Mouse (Mus musculus) liver, adult 2 months (tissue): ENCODE results near the gene Zfp708. TPM values are rescaled to one million over a fixed set of nuclear protein-coding genes. Genes with fewer than 3 reads are reported as not detected.
A peak's percentile ranks its signal among the peaks of the same experiment; 100 is the strongest.

Source experiments
- DNase-seq: peaks from one replicate; pipeline ENCODE4 v3.0.0-alpha.2; 2011; ENCODE audit warnings: low read depth, low spot score; ENCODE audit errors: extremely low read depth
- H3K27ac ChIP-seq: fragments of 200-500 bp; replicated peaks from 2 replicates; pipeline ENCODE4 v1.5.1; 2012; ENCODE audit warnings: low read depth, mild to moderate bottlenecking, control low read depth, inconsistent platforms, low read length; ENCODE audit not compliant: insufficient read depth
- H3K27me3 ChIP-seq: fragments of 200-500 bp; 2 replicates; pipeline ENCODE4 v1.6.1; 2012; ENCODE audit warnings: mild to moderate bottlenecking, moderate library complexity, low read length, inconsistent platforms; ENCODE audit not compliant: control insufficient read depth, insufficient read depth
- H3K36me3 ChIP-seq: fragments of 200-500 bp; 2 replicates; pipeline ENCODE4 v1.6.1; 2012; ENCODE audit warnings: low read length, inconsistent platforms; ENCODE audit not compliant: control insufficient read depth, insufficient read depth
- H3K4me1 ChIP-seq: fragments of 200-500 bp; 2 replicates; pipeline ENCODE4 v1.6.1; 2011; ENCODE audit warnings: low read length; ENCODE audit not compliant: control insufficient read depth, insufficient read depth
- H3K4me3 ChIP-seq: fragments of 200-500 bp; 2 replicates; pipeline ENCODE4 v1.5.1; 2011; ENCODE audit warnings: low read depth, mild to moderate bottlenecking, control low read depth, low read length, moderate library complexity; ENCODE audit not compliant: insufficient read depth
- H3K79me2 ChIP-seq: fragments of 200-500 bp; 2 replicates; pipeline ENCODE4 v1.6.1; 2012; ENCODE audit warnings: inconsistent platforms, mild to moderate bottlenecking, low read length, moderate library complexity; ENCODE audit not compliant: control insufficient read depth, insufficient read depth
- H3K9ac ChIP-seq: fragments of 200-500 bp; 2 replicates; pipeline ENCODE4 v1.6.1; 2012; ENCODE audit warnings: low read depth, mild to moderate bottlenecking, control low read depth, inconsistent platforms, low read length
- CTCF ChIP-seq: fragments of 200-500 bp; IDR thresholded peaks from 2 replicates; pipeline ENCODE4 v1.5.1; 2011; ENCODE audit warnings: low read depth, low read length, control low read depth
- POLR2A ChIP-seq: fragments of 200-500 bp; IDR thresholded peaks from 2 replicates; pipeline ENCODE4 v1.6.1; 2011; ENCODE audit warnings: low read length, control low read depth; ENCODE audit not compliant: insufficient read depth; ENCODE audit errors: extremely low read depth
- WGBS: fragments of 180-500 bp; shearing (Covaris S2); methylation state at CpG from one replicate; pipeline ENCODE4 v1.1.7; 2018; 5-methylcytosine and 5-hydroxymethylcytosine counted together
- polyA plus RNA-seq: library from polyadenylated mRNA; depleted of rRNA; stranded (reverse); fragments of >200 nt; gene quantifications from 2 replicates; pipeline ENCODE4 v1.2.3, GENCODE M21; 2012; rRNA removed
- total RNA-seq: library from RNA; depleted of rRNA; stranded (reverse); fragments of >200 nt; gene quantifications from 2 replicates; pipeline ENCODE4 v1.2.3, GENCODE M21; 2014; rRNA removed

Zfp708 gene
- total and polyA plus RNA-seq, 2 experiments: 0.17 to 3.1 TPM

DNA sequence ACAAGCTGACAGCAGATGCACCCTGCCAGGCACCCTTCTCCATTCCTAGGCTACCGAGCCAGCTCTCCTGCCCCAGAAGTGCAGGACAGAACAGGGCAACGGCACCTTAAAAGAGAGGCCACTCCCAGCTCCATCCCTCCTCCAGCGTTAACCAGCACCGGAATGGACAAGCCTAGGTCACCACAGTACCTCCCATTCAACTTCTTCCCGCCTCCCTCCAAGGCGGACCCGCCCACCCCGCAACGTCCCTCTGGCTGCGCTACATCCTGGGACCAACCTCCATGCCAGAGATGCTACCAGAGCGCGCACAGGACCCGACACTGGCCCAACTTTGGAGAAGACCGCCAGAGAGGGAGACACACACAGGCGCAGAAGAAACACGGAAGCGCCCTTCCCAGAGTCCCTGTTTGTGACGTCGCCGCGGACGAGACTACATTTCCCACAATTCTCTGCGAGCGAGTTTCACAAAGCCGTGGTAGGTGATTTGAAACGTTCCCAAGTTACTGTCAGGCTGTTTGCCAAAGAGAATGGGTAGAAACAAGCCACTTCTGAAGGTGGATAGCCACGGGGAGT is 36.9 kb downstream of the Zfp708 start, which contains the start of gene Zfp712:
Zfp712 (minus strand) TSS at position 385 of the 573 bp plus-strand sequence.
- peak within 1 kb of the TSS; percentile 71 for H3K9ac ChIP-seq
- H3K79me2 ChIP-seq: no peaks in the 10 kb centered on the region; the same call in 1 of the 2 replicates
- DNase-seq: peak; percentile 96
- H3K4me3 ChIP-seq: peak within 1 kb of the TSS; percentile 65
- peak within 1 kb of the TSS; percentile 87 for H3K27ac ChIP-seq
- under 1% methylated on average over 27 of the region's 27 CpGs for WGBS
- peak; percentile 97 for TF ChIP-seq POLR2A
- no peak for TF ChIP-seq CTCF
- no peaks in the 10 kb centered on the region for H3K27me3 ChIP-seq
- no peaks in the 10 kb centered on the region for H3K4me1 ChIP-seq
- no peaks in the 10 kb centered on the region for H3K36me3 ChIP-seq

DNA sequence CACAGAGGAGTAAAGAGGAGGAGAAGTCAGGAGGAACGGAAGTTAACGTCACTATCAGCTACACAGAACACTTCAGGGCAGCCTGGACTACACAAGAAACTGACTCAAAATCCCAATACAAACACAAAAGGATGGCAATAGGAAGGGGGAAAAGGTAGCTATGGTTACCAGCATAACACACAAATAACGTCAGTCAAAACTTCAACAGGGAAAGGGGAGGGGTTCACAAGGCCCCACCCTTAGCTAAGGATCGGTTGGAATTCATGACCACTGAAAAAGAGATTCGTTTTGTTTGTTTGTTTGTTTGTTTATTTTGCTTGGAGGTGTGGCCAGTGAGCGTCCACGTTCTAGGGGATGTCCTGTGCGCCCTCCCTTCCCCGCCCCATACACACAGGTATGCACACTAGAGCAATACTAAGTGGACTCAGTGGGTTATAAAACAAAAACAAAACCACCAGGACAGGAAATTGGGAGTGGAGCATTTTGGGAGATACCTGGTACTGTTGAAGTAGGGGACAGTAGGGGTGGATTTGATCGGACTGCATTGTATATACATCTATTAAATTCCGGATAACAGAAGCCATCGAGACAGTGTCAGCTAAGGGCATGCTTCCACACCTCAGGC is 37.5 kb downstream of the Zfp708 start:
- Histone ChIP-seq H3K27me3 (no peaks in the 10 kb centered on the region), H3K9ac (peak overlapping the region; percentile 57), H3K4me3 (peak overlapping the region; percentile 65), H3K36me3 (no peaks in the 10 kb centered on the region), H3K79me2 (no peaks in the 10 kb centered on the region; the same call in 1 of the 2 replicates), H3K4me1 (no peaks in the 10 kb centered on the region), H3K27ac (peak overlapping the region; percentile 63)
- TF ChIP-seq CTCF (no peak), POLR2A (no peak)
- peak; percentile 50 for DNase-seq
- 4% methylated on average over 12 of the region's 12 CpGs for WGBS

Other genes with a start within 250 kb of the Zfp708 start
- gene Gm10767, start 193.1 kb downstream of the Zfp708 start, total RNA-seq: 0.81 and 1.2 TPM in 2 replicates
- gene Gm10767, start 193.1 kb downstream of the Zfp708 start, polyA plus RNA-seq: 0.05 and 0.24 TPM in 2 replicates
- 1.3 TPM in 2 replicates for gene Zfp712, start 36.8 kb downstream of the Zfp708 start, total RNA-seq
- gene Zfp712, start 36.8 kb downstream of the Zfp708 start, polyA plus RNA-seq: 0.04 and 0.05 TPM in 2 replicates
- 12.7 and 15.5 TPM in 2 replicates for gene Gm28557, start 10.6 kb upstream of the Zfp708 start, total RNA-seq
- 4.5 and 7.1 TPM in 2 replicates for gene Gm28557, start 10.6 kb upstream of the Zfp708 start, polyA plus RNA-seq
- gene Rslcan18, start 18.3 kb upstream of the Zfp708 start, total RNA-seq: 1.9 and 2.2 TPM in 2 replicates
- 0.20 and 0.39 TPM in 2 replicates for gene Rslcan18, start 18.3 kb upstream of the Zfp708 start, polyA plus RNA-seq
- gene Zfp759, start 23.7 kb upstream of the Zfp708 start, total RNA-seq: 2.7 and 4.9 TPM in 2 replicates
- gene Zfp759, start 23.7 kb upstream of the Zfp708 start, polyA plus RNA-seq: 0.18 and 0.30 TPM in 2 replicates
- 2.4 and 3.2 TPM in 2 replicates for gene Rsl1, start 75.2 kb upstream of the Zfp708 start, total RNA-seq
- 0.30 and 0.33 TPM in 2 replicates for gene Rsl1, start 75.2 kb upstream of the Zfp708 start, polyA plus RNA-seq
- gene Zfp455, start 96.5 kb upstream of the Zfp708 start, total RNA-seq: 1.3 and 1.8 TPM in 2 replicates
- gene Zfp455, start 96.5 kb upstream of the Zfp708 start, polyA plus RNA-seq: 0.10 and 0.11 TPM in 2 replicates
- 1.9 TPM in 2 replicates for gene Zfp458, start 180.5 kb upstream of the Zfp708 start, total RNA-seq
- 0.21 and 0.26 TPM in 2 replicates for gene Zfp458, start 180.5 kb upstream of the Zfp708 start, polyA plus RNA-seq
- 1.9 and 4.0 TPM in 2 replicates for gene Zfp457, start 208.5 kb upstream of the Zfp708 start, total RNA-seq
- gene Zfp457, start 208.5 kb upstream of the Zfp708 start, polyA plus RNA-seq: 0.51 and 0.87 TPM in 2 replicates
- gene Zfp595, start 234.6 kb upstream of the Zfp708 start, total RNA-seq: 4.4 and 4.9 TPM in 2 replicates
- gene Zfp595, start 234.6 kb upstream of the Zfp708 start, polyA plus RNA-seq: 0.48 and 0.50 TPM in 2 replicates